Mouse (Mus musculus) bone marrow, adult 2 months (tissue): ENCODE measurements around the gene Megf8. TPM values are rescaled to one million over a fixed set of nuclear protein-coding genes. Genes with fewer than 3 reads are reported as not detected.
A peak's percentile ranks its signal among the peaks of the same experiment; 100 is the strongest.

ENCODE experiments used
- H3K27ac ChIP-seq: fragments of 200-500 bp; 2 replicates; pipeline ENCODE4 v1.5.1; 2012; ENCODE audit warnings: low read depth, mild to moderate bottlenecking, control low read depth, inconsistent platforms, low read length; ENCODE audit not compliant: control insufficient read depth, poor library complexity, insufficient read depth
- H3K4me1 ChIP-seq: fragments of 200-500 bp; 2 replicates; pipeline ENCODE4 v1.6.1; 2011; ENCODE audit warnings: low read length; ENCODE audit not compliant: control insufficient read depth, insufficient read depth
- H3K4me3 ChIP-seq: fragments of 200-500 bp; replicated peaks from 2 replicates; pipeline ENCODE3; 2011; ENCODE audit warnings: mild to moderate bottlenecking, low read depth, low read length, control low read depth; ENCODE audit not compliant: control insufficient read depth
- CTCF ChIP-seq: fragments of 200-500 bp; IDR thresholded peaks from 2 replicates; pipeline ENCODE4 v1.5.1; 2011; ENCODE audit warnings: low read length, control low read depth; ENCODE audit not compliant: control insufficient read depth, insufficient read depth
- POLR2A ChIP-seq: fragments of 200-500 bp; IDR thresholded peaks from 2 replicates; pipeline ENCODE4 v1.6.1; 2011; ENCODE audit warnings: low read depth, mild to moderate bottlenecking, control low read depth, low read length, borderline replicate concordance; ENCODE audit not compliant: control insufficient read depth
- WGBS: fragments of 180-500 bp; shearing (Covaris S2); methylation state at CpG from one replicate; pipeline ENCODE4 v1.1.7; 2018; 5-methylcytosine and 5-hydroxymethylcytosine counted together
- polyA plus RNA-seq: library from polyadenylated mRNA; stranded (reverse); fragments of >200 nt; gene quantifications from 2 replicates; pipeline ENCODE4 v1.2.4, GENCODE M21; 2011; ENCODE audit warnings: low replicate concordance; ENCODE audit not compliant: missing spikeins, insufficient read depth, insufficient read length

Megf8 gene
- polyA plus RNA-seq, 1 experiment: 5.7 TPM

- Histone ChIP-seq H3K4me3 (no peak overlapping the region), H3K4me1 (peaks cover 12% of the 10 kb centered on the region), H3K27ac (no peak overlapping the region)
- 92% methylated on average over 30 of the region's 30 CpGs for WGBS
- TF ChIP-seq CTCF (no peak), POLR2A (0 out of 2 replicates have a peak, but pooled peaks have one; percentile 8)
Observed at GRCm38 (mm10) chr7:25271651-25272444, 45.1 kb upstream of the Megf8 start.

GRCm38 (mm10) chr7:25272445-25273258 is 44.3 kb upstream of the Megf8 start:
- no peak overlapping the region; the same call in 1 of the 2 replicates for H3K27ac ChIP-seq
- TF ChIP-seq POLR2A (peak; percentile 22; the same call in 1 of the 2 replicates), CTCF (no peak)
- 92% methylated on average over 38 of the region's 38 CpGs for WGBS

GRCm38 (mm10) chr7:25273259-25274241 is 43.4 kb upstream of the Megf8 start:
- H3K4me1 ChIP-seq: peaks cover 12% of the 10 kb centered on the region
- no peak for TF ChIP-seq CTCF
- TF ChIP-seq POLR2A: 0 out of 2 replicates have a peak, but pooled peaks have one; percentile 4
- WGBS: 82% methylated on average over 22 of the region's 22 CpGs
- H3K27ac ChIP-seq: peak overlapping the region; percentile 57
- H3K4me3 ChIP-seq: no peak overlapping the region

More at GRCm38 (mm10) chr7:25272445-25273258, 44.3 kb upstream of the Megf8 start:
- Histone ChIP-seq H3K4me3 (no peak overlapping the region), H3K4me1 (peaks cover 11% of the 10 kb centered on the region)

- Histone ChIP-seq H3K4me1 (peaks cover 11% of the 10 kb centered on the region), H3K4me3 (no peak overlapping the region), H3K27ac (no peak overlapping the region)
- WGBS: 27% methylated on average over 5 of the region's 5 CpGs
- TF ChIP-seq POLR2A: no peak
Observed at GRCm38 (mm10) chr7:25274571-25274970, 42.4 kb upstream of the Megf8 start.

GRCm38 (mm10) chr7:25274996-25275395 is 42.0 kb upstream of the Megf8 start:
- peaks cover 7% of the 10 kb centered on the region for H3K4me1 ChIP-seq

GRCm38 (mm10) chr7:25275555-25276298 is 41.2 kb upstream of the Megf8 start:
- TF ChIP-seq POLR2A (no peak), CTCF (no peak)
- Histone ChIP-seq H3K4me3 (no peak overlapping the region), H3K4me1 (peaks cover 8% of the 10 kb centered on the region), H3K27ac (no peak overlapping the region)
- WGBS: 81% methylated on average over 9 of the region's 9 CpGs

More at GRCm38 (mm10) chr7:25274996-25275395, 42.0 kb upstream of the Megf8 start:
- no peak overlapping the region for H3K27ac ChIP-seq
- no peak for TF ChIP-seq CTCF
- TF ChIP-seq POLR2A: no peak
- WGBS: 81% methylated on average over 3 of the region's 3 CpGs
- no peak overlapping the region for H3K4me3 ChIP-seq

GRCm38 (mm10) chr7:25277405-25277804 is 39.6 kb upstream of the Megf8 start:
- H3K4me1 ChIP-seq: peaks cover 13% of the 10 kb centered on the region
- no peak overlapping the region for H3K4me3 ChIP-seq
- WGBS: 84% methylated on average over 4 of the region's 4 CpGs
- no peak for TF ChIP-seq POLR2A
- TF ChIP-seq CTCF: no peak
- no peak overlapping the region for H3K27ac ChIP-seq

- H3K4me1 ChIP-seq: peaks cover 13% of the 10 kb centered on the region
- 6% methylated on average over 4 of the region's 4 CpGs for WGBS
- H3K4me3 ChIP-seq: no peak overlapping the region
- no peak overlapping the region for H3K27ac ChIP-seq
- TF ChIP-seq CTCF (no peak), POLR2A (no peak)
Observed at GRCm38 (mm10) chr7:25277998-25278340, 39.0 kb upstream of the Megf8 start.
